ENCODE assay signal across 25 mouse cellular contexts in the genomic region with DNA sequence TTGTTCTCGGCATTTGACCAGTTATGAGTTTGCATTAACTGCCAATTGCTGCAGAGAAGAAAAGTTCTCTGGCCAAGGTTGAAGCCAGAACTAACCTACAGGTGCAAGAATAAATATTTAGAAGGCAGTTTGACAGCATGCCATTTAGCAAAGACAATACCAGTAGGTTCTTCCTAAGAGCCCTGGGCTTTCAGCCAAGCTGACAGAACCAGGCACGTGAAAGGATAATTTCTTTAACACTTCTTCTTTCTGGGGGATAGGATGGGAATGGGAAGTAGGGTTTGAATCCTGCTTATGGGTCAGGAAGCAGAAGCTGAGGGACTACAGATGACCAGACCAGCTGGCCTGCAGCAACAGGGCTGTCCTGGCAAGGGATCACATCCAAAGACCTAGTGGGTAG.
DNase-seq lines count a peak whose midpoint lies in the region; ATAC-seq and TF ChIP-seq lines count a peak whose summit lies in the region.
"Had no signal": no experiment of that assay in that cellular context is flagged by ENCODE, and none has a peak within 500 bp of the region (broad histone marks: within the 10 kb centered on the region; RNA-seq: fewer than 3 reads in every experiment).

No protein-coding gene starts in this region.

- no peak overlapping the region for H3K9ac ChIP-seq in embryonic facial prominence, embryonic 14.5 days (ENCODE audit: low read depth, low read length)
- no peak overlapping the region for H3K9ac ChIP-seq in lung, embryonic 14.5 days
- H3K9ac ChIP-seq: embryonic facial prominence, embryonic 13.5 days; forebrain, embryonic 13.5 days; forebrain, embryonic 15.5 days; forebrain, postnatal 0 days had no signal

- H3K4me3 ChIP-seq in embryonic facial prominence, embryonic 14.5 days (ENCODE audit: low read depth, low read length): no peak overlapping the region
- no peak overlapping the region for H3K4me3 ChIP-seq in embryonic facial prominence, embryonic 10.5 days
- H3K4me3 ChIP-seq in heart, embryonic 10.5 days: no peak overlapping the region
- H3K4me3 ChIP-seq in lung, embryonic 14.5 days (ENCODE audit: low read depth, low read length): no peak overlapping the region
- no peak overlapping the region for H3K4me3 ChIP-seq in bone marrow macrophage, adult 2 months (ENCODE audit: insufficient read depth, low read length)
- H3K4me3 ChIP-seq: embryonic facial prominence, embryonic 13.5 days; forebrain, embryonic 13.5 days; forebrain, embryonic 15.5 days had no signal

- H3K36me3 ChIP-seq in embryonic facial prominence, embryonic 14.5 days (ENCODE audit: control insufficient read depth, insufficient read depth, low read length): no peaks in the 10 kb centered on the region
- H3K36me3 ChIP-seq in embryonic facial prominence, embryonic 10.5 days (replicated peaks): no peaks in the 10 kb centered on the region
- no peaks in the 10 kb centered on the region; the same call in 1 of the 2 replicates for H3K36me3 ChIP-seq in heart, embryonic 10.5 days
- H3K36me3 ChIP-seq in lung, embryonic 14.5 days (ENCODE audit: insufficient read depth): no peaks in the 10 kb centered on the region
- H3K36me3 ChIP-seq: embryonic facial prominence, embryonic 13.5 days; forebrain, embryonic 15.5 days; G1E had no signal

- whole genome bisulfite sequencing in embryonic facial prominence, embryonic 14.5 days: 78% methylated on average over 2 of the region's 2 CpGs
- WGBS in embryonic facial prominence, embryonic 10.5 days: 92% methylated on average over 2 of the region's 2 CpGs
- WGBS in heart, embryonic 10.5 days: 90% methylated on average over 2 of the region's 2 CpGs
- WGBS in lung, embryonic 14.5 days: 37% methylated on average over 2 of the region's 2 CpGs

- H3K27me3 ChIP-seq in embryonic facial prominence, embryonic 14.5 days (replicated peaks; ENCODE audit: control insufficient read depth, insufficient read depth, low read length): no peaks in the 10 kb centered on the region
- H3K27me3 ChIP-seq in embryonic facial prominence, embryonic 10.5 days (replicated peaks; ENCODE audit: low read depth, poor library complexity, severe bottlenecking): peaks cover 16% of the 10 kb centered on the region
- H3K27me3 ChIP-seq in heart, embryonic 10.5 days (ENCODE audit: insufficient read depth, poor library complexity, severe bottlenecking): no peaks in the 10 kb centered on the region
- no peaks in the 10 kb centered on the region for H3K27me3 ChIP-seq in lung, embryonic 14.5 days (ENCODE audit: insufficient read depth, low read length)
- H3K27me3 ChIP-seq: CH12.LX; embryonic facial prominence, embryonic 13.5 days; forebrain, embryonic 13.5 days; forebrain, embryonic 15.5 days had no signal

- H3K4me1 ChIP-seq in embryonic facial prominence, embryonic 14.5 days (ENCODE audit: control insufficient read depth, insufficient read depth, low read length): peaks cover 12% of the 10 kb centered on the region; the same call in 1 of the 2 replicates
- H3K4me1 ChIP-seq in embryonic facial prominence, embryonic 10.5 days: peaks cover 26% of the 10 kb centered on the region
- peaks cover 42% of the 10 kb centered on the region for H3K4me1 ChIP-seq in heart, embryonic 10.5 days
- no peaks in the 10 kb centered on the region for H3K4me1 ChIP-seq in lung, embryonic 14.5 days (ENCODE audit: insufficient read depth)
- peaks cover 10% of the 10 kb centered on the region for H3K4me1 ChIP-seq in bone marrow macrophage, adult 2 months (ENCODE audit: control insufficient read depth, insufficient read depth, low read length)

- no peak for ATAC-seq in embryonic facial prominence, embryonic 14.5 days (ENCODE audit: low read depth)
- ATAC-seq in lung, embryonic 14.5 days (ENCODE audit: insufficient read depth): no peak
- ATAC-seq: activated CD4-positive, CD25-positive, alpha-beta regulatory T cell, adult 4 months; CD4-positive, CD25-positive, alpha-beta regulatory T cell, adult 4 months; forebrain, embryonic 13.5 days; forebrain, embryonic 15.5 days; forebrain, postnatal 0 days; Patski had no signal

- peaks cover 10% of the 10 kb centered on the region for H3K9me3 ChIP-seq in embryonic facial prominence, embryonic 14.5 days (ENCODE audit: control insufficient read depth, low read length)
- 0 out of 2 replicates have a peak, but pooled peaks cover 7% of the 10 kb centered on the region for H3K9me3 ChIP-seq in embryonic facial prominence, embryonic 10.5 days
- H3K9me3 ChIP-seq in heart, embryonic 10.5 days: peaks cover 3% of the 10 kb centered on the region; the same call in 1 of the 2 replicates
- no peaks in the 10 kb centered on the region; the same call in 1 of the 2 replicates for H3K9me3 ChIP-seq in lung, embryonic 14.5 days (ENCODE audit: low read depth, low read length)
- H3K9me3 ChIP-seq: forebrain, embryonic 15.5 days had no signal

- no peak for TF ChIP-seq CTCF in lung, embryonic 14.5 days (IDR thresholded peaks at IDR 0.05; ENCODE audit: low read depth)
- TF ChIP-seq CTCF in bone marrow macrophage, adult 2 months (IDR thresholded peaks at IDR 0.05; ENCODE audit: low read depth, low read length): no peak

- H3K27ac ChIP-seq in embryonic facial prominence, embryonic 14.5 days (replicated peaks; ENCODE audit: low read depth, low read length): no peak overlapping the region
- H3K27ac ChIP-seq in embryonic facial prominence, embryonic 10.5 days (replicated peaks): no peak overlapping the region
- H3K27ac ChIP-seq in heart, embryonic 10.5 days: peak overlapping the region; percentile 42; the same call in 1 of the 2 replicates
- no peak overlapping the region for H3K27ac ChIP-seq in lung, embryonic 14.5 days (ENCODE audit: low read depth)
- H3K27ac ChIP-seq in bone marrow macrophage, adult 2 months (ENCODE audit: insufficient read depth, low read depth, low read length): peak overlapping the region; percentile 14
- H3K27ac ChIP-seq: embryonic facial prominence, embryonic 13.5 days; forebrain, embryonic 13.5 days; forebrain, embryonic 15.5 days had no signal

- no peak overlapping the region for H3K4me2 ChIP-seq in embryonic facial prominence, embryonic 14.5 days (ENCODE audit: low read depth, low read length)
- H3K4me2 ChIP-seq in lung, embryonic 14.5 days: no peak overlapping the region
- H3K4me2 ChIP-seq: embryonic facial prominence, embryonic 13.5 days; forebrain, embryonic 13.5 days; forebrain, embryonic 15.5 days had no signal

- TF ChIP-seq POLR2A in bone marrow macrophage, adult 2 months (IDR thresholded peaks at IDR 0.05; ENCODE audit: borderline replicate concordance, low read depth, low read length): no peak

- DNase-seq in embryonic facial prominence, embryonic 14.5 days (ENCODE audit: low spot score): peak; percentile 29
- DNase-seq in embryonic facial prominence, embryonic 10.5 days (ENCODE audit: low spot score): no peak
- no peak for DNase-seq in heart, embryonic 10.5 days (ENCODE audit: low spot score)
- DNase-seq in heart, adult 18-20 months: no peak
- peak; percentile 71 for DNase-seq in lung, embryonic 14.5 days
- no peak for DNase-seq in lung, postnatal 36 days
- DNase-seq: adrenal gland, adult 8-10 months; adrenal gland, postnatal 14 days; adrenal gland, postnatal 36 days; B cell, adult 2 months; cerebellum, adult 11 months; cerebellum, adult 18-20 months; cerebellum, adult 8-10 months; cerebellum, adult 9-11 months; cerebellum, postnatal 25 days; forebrain, postnatal 0 days had no signal

Comparison
In these comparisons a context has a peak if more than half of its experiments do, and no peak if none do; other contexts are left out.
1. DNase-seq: peak in embryonic facial prominence, embryonic 14.5 days (single experiment) and lung, embryonic 14.5 days (single experiment); none in embryonic facial prominence, embryonic 10.5 days (single experiment), heart, embryonic 10.5 days (single experiment), heart, adult 18-20 months (0 of 2) and lung, postnatal 36 days (single experiment).
2. H3K27ac ChIP-seq: peak in heart, embryonic 10.5 days (single experiment) and bone marrow macrophage, adult 2 months (single experiment); none in embryonic facial prominence, embryonic 14.5 days (single experiment), embryonic facial prominence, embryonic 10.5 days (single experiment) and lung, embryonic 14.5 days (single experiment).